Mouse (Mus musculus) MEL (cell line): ENCODE measurements around the gene Hspa5. TPM values are rescaled to one million over a fixed set of nuclear protein-coding genes. Genes with fewer than 3 reads are reported as not detected.

Source experiments
- DNase-seq: peaks from one replicate; pipeline ENCODE4 v3.0.0; 2011; ENCODE audit warnings: low read depth, low spot score
- H3K27ac ChIP-seq: 2 replicates; pipeline ENCODE4 v1.5.1; 2012; ENCODE audit warnings: low read depth, mild to moderate bottlenecking, control low read depth, low read length, moderate library complexity; ENCODE audit not compliant: control insufficient read depth
- H3K27me3 ChIP-seq, 2 experiments: fragments of 150-350 bp in 1 of 2; sonication (generic) in 1 of 2; 2 replicates each; pipeline ENCODE4 v1.6.1; 2012; ENCODE audit warnings: low read length in 2 of 2, mild to moderate bottlenecking in 2 of 2, improper control_type of control experiment in 1 of 2, moderate library complexity in 1 of 2; ENCODE audit not compliant: insufficient read depth in 2 of 2, control insufficient read depth in 1 of 2
- H3K36me3 ChIP-seq, 2 experiments: 2 replicates each; pipeline ENCODE4 v1.6.1; 2012 to 2014; ENCODE audit warnings: low read length in 2 of 2, improper control_type of control experiment in 1 of 2, inconsistent platforms in 1 of 2, mild to moderate bottlenecking in 1 of 2; ENCODE audit not compliant: insufficient read depth in 2 of 2, control insufficient read depth in 1 of 2
- H3K4me1 ChIP-seq, 2 experiments: fragments of 150-350 bp in 1 of 2; sonication (generic) in 1 of 2; 2 replicates each; pipeline ENCODE4 v1.6.1; 2012; ENCODE audit warnings: low read length in 2 of 2, improper control_type of control experiment in 1 of 2, mild to moderate bottlenecking in 1 of 2; ENCODE audit not compliant: insufficient read depth in 2 of 2, control insufficient read depth in 1 of 2
- H3K4me3 ChIP-seq, 2 experiments: fragments of 150-350 bp in 1 of 2; sonication (generic) in 1 of 2; 2 replicates each; pipeline ENCODE4 v1.5.1; 2012; ENCODE audit warnings: low read depth in 2 of 2, low read length in 2 of 2, mild to moderate bottlenecking in 2 of 2, moderate library complexity in 2 of 2, control low read depth in 1 of 2, improper control_type of control experiment in 1 of 2; ENCODE audit not compliant: control insufficient read depth in 1 of 2, insufficient read depth in 1 of 2
- H3K79me2 ChIP-seq: 2 replicates; pipeline ENCODE4 v1.6.1; 2012; ENCODE audit warnings: mild to moderate bottlenecking, low read length, moderate library complexity; ENCODE audit not compliant: control insufficient read depth, poor library complexity, insufficient read depth
- H3K9ac ChIP-seq: 2 replicates; pipeline ENCODE4 v1.6.1; 2012; ENCODE audit warnings: low read depth, mild to moderate bottlenecking, control low read depth, low read length, moderate library complexity; ENCODE audit not compliant: control insufficient read depth, poor library complexity, severe bottlenecking
- H3K9me3 ChIP-seq: fragments of 150-350 bp; sonication (generic); replicated peaks from 2 replicates; pipeline ENCODE4 v1.6.1; 2012; ENCODE audit warnings: mild to moderate bottlenecking, low read length, improper control_type of control experiment, moderate library complexity; ENCODE audit not compliant: insufficient read depth
- BHLHE40 ChIP-seq: IDR thresholded peaks from 2 replicates; pipeline ENCODE4 v1.6.1; 2012; ENCODE audit warnings: low read depth, mild to moderate bottlenecking, inconsistent platforms, low read length, improper control_type of control experiment, borderline replicate concordance
- CHD2 ChIP-seq: IDR thresholded peaks from 2 replicates; pipeline ENCODE4 v1.6.1; 2011; ENCODE audit warnings: low read length, improper control_type of control experiment
- ELF1 ChIP-seq: IDR thresholded peaks from 2 replicates; pipeline ENCODE4 v1.6.1; 2014; ENCODE audit warnings: low read depth, mild to moderate bottlenecking, inconsistent platforms, low read length, improper control_type of control experiment, moderate library complexity
- EP300 ChIP-seq, 2 experiments: IDR thresholded peaks; 2 replicates each; pipeline ENCODE4 v1.6.1; 2011; ENCODE audit warnings: improper control_type of control experiment in 2 of 2, low read length in 2 of 2, low read depth in 1 of 2, mild to moderate bottlenecking in 1 of 2
- ETS1 ChIP-seq: IDR thresholded peaks from 2 replicates; pipeline ENCODE4 v1.6.1; 2012; ENCODE audit warnings: low read depth, mild to moderate bottlenecking, inconsistent platforms, low read length, improper control_type of control experiment, moderate library complexity
- GABPA ChIP-seq: IDR thresholded peaks from 2 replicates; pipeline ENCODE4 v1.6.1; 2012; ENCODE audit warnings: low read depth, mild to moderate bottlenecking, inconsistent platforms, low read length, improper control_type of control experiment, moderate library complexity
- GATA1 ChIP-seq: IDR thresholded peaks from 2 replicates; pipeline ENCODE4 v1.6.1; 2011; ENCODE audit warnings: low read depth, low read length, improper control_type of control experiment
- JUND ChIP-seq: IDR thresholded peaks from 2 replicates; pipeline ENCODE4 v1.6.1; 2011; ENCODE audit warnings: low read depth, mild to moderate bottlenecking, improper control_type of control experiment, low read length
- KAT2A ChIP-seq: conservative IDR thresholded peaks from 2 replicates; pipeline ENCODE4 v1.6.1; 2012; ENCODE audit warnings: low read depth, low read length, improper control_type of control experiment, inconsistent platforms
- MAFK ChIP-seq: IDR thresholded peaks from 2 replicates; pipeline ENCODE4 v1.6.1; 2011; ENCODE audit warnings: low read depth, mild to moderate bottlenecking, low read length, improper control_type of control experiment, borderline replicate concordance
- MAX ChIP-seq: IDR thresholded peaks from 2 replicates; pipeline ENCODE4 v1.6.1; 2011; ENCODE audit warnings: low read length, improper control_type of control experiment
- MEF2A ChIP-seq: IDR thresholded peaks from 2 replicates; pipeline ENCODE4 v1.6.1; 2014; ENCODE audit warnings: low read depth, mild to moderate bottlenecking, inconsistent platforms, low read length, improper control_type of control experiment; ENCODE audit not compliant: poor library complexity, insufficient replicate concordance, severe bottlenecking; ENCODE audit errors: extremely low read depth
- MYB ChIP-seq: IDR thresholded peaks from 2 replicates; pipeline ENCODE4 v1.6.1; 2011; ENCODE audit warnings: mild to moderate bottlenecking, low read depth, low read length, improper control_type of control experiment
- MYC ChIP-seq: IDR thresholded peaks from 2 replicates; pipeline ENCODE4 v1.6.1; 2011; ENCODE audit warnings: low read depth, mild to moderate bottlenecking, low read length, improper control_type of control experiment, moderate library complexity
- NELFE ChIP-seq: IDR thresholded peaks from 2 replicates; pipeline ENCODE4 v1.6.1; 2011; ENCODE audit warnings: low read depth, low read length, improper control_type of control experiment
- NRF1 ChIP-seq: IDR thresholded peaks from 2 replicates; pipeline ENCODE4 v1.6.1; 2014; ENCODE audit warnings: low read depth, mild to moderate bottlenecking, inconsistent platforms, low read length, improper control_type of control experiment, moderate library complexity; ENCODE audit not compliant: poor library complexity, insufficient read depth, severe bottlenecking
- RAD21 ChIP-seq: IDR thresholded peaks from 2 replicates; pipeline ENCODE4 v1.6.1; 2011; ENCODE audit warnings: mild to moderate bottlenecking, low read depth, low read length, improper control_type of control experiment
- SIN3A ChIP-seq: IDR thresholded peaks from 2 replicates; pipeline ENCODE4 v1.6.1; 2012; ENCODE audit warnings: low read length, improper control_type of control experiment, inconsistent platforms
- SMC3 ChIP-seq: IDR thresholded peaks from 2 replicates; pipeline ENCODE4 v1.6.1; 2011; ENCODE audit warnings: low read depth, low read length, improper control_type of control experiment
- TAL1 ChIP-seq: IDR thresholded peaks from 2 replicates; pipeline ENCODE4 v1.6.1; 2012; ENCODE audit warnings: mild to moderate bottlenecking, inconsistent platforms, low read length, moderate library complexity, mixed read lengths
- TBP ChIP-seq: IDR thresholded peaks from 2 replicates; pipeline ENCODE4 v1.8.0; 2011; ENCODE audit warnings: low read depth, low read length, improper control_type of control experiment
- TCF12 ChIP-seq: IDR thresholded peaks from 2 replicates; pipeline ENCODE4 v1.6.1; 2014; ENCODE audit warnings: low read depth, mild to moderate bottlenecking, inconsistent platforms, low read length, improper control_type of control experiment, moderate library complexity
- ZC3H11A ChIP-seq: IDR thresholded peaks from 2 replicates; pipeline ENCODE4 v1.6.1; 2012; ENCODE audit warnings: low read depth, mild to moderate bottlenecking, inconsistent platforms, low read length, improper control_type of control experiment
- ZNF384 ChIP-seq: IDR thresholded peaks from 2 replicates; pipeline ENCODE4 v1.6.1; 2012; ENCODE audit warnings: low read depth, mild to moderate bottlenecking, inconsistent platforms, low read length, improper control_type of control experiment
- polyA plus RNA-seq, 2 experiments: library from polyadenylated mRNA; stranded (reverse) in 1 of 2; unstranded in 1 of 2; fragments of >175 nt in 1 of 2; fragments of >200 nt in 1 of 2; gene quantifications; 2 replicates each; pipeline versions ENCODE4 v1.2.1 to v1.2.4; 2012; ENCODE audit warnings: low replicate concordance in 2 of 2, low read depth in 1 of 2; ENCODE audit not compliant: insufficient read length in 2 of 2, insufficient read depth in 1 of 2, missing spikeins in 1 of 2
- total RNA-seq: library from RNA; depleted of rRNA; stranded (reverse); fragments of 300-350 nt; gene quantifications from 2 replicates; pipeline ENCODE4 v1.2.3, GENCODE M21; 2012

The Hspa5 gene
- total and polyA plus RNA-seq, 3 experiments = 147 to 1,250 (median 649) TPM

DNA sequence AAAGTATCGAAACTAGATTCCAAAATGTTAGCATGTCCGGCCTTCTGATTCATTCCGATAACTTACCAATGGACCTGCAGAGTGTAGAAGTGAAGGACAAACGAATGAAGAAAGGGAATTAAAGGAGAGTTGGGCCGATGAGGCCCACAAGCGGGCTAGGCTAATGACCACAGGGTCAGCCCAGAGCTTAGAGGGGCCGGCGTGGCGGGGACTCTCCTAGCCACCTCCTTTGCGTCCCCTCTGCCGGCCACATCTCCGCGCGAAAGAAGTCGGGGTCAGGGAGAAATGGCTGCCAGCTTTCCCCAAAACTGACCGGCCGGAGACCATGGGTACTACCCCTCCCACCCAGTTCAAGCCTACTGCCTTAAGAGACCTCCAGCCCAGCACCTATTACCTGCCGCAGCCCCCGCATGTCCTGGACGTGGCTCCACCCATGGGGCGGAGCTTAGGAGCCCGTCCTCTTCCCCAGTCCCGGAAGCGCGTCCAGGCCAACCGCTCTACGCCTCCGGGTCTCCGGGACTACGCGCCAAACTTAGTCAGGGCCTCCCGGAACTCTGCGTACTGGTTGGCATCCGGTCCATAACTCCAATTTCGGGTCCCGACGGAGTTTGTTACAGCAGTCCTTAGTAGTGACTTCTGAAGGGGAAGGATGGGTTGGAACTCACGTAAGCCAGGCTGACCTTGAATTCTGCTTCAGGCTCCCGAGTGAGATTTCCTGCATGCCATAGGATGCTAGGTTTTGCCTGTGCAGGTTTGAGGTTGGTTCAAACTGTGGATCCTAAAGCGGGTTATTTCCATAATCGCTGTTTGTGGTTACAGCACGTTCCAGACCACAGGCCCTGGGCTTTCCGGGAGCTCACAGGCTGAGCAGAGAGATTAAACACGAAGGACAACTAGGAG, 27.8 kb downstream of the Hspa5 start, which contains the start of gene Rabepk (continued):
- TF ChIP-seq ZNF384 (no peak), MYC (peak; percentile 43), NRF1 (no peak), JUND (no peak), KAT2A (no peak; the same call in 1 of the 2 replicates), SIN3A (peak; percentile 84), EP300 (IDR thresholded peaks at IDR 0.05; ENCODE audit: low read depth in 1 of 2, low read length in 2 of 2) (peak; percentile 37 to 66; a peak in 3 of 4 replicates), SMC3 (no peak), GATA1 (no peak), BHLHE40 (peak; percentile 95), RAD21 (no peak), TCF12 (no peak; the same call in none of the 2 replicates), MEF2A (no peak), ETS1 (peak; percentile 18; the same call in 1 of the 2 replicates), ZC3H11A (no peak), CHD2 (no peak), GABPA (no peak), TAL1 (peak; percentile 66)

DNA sequence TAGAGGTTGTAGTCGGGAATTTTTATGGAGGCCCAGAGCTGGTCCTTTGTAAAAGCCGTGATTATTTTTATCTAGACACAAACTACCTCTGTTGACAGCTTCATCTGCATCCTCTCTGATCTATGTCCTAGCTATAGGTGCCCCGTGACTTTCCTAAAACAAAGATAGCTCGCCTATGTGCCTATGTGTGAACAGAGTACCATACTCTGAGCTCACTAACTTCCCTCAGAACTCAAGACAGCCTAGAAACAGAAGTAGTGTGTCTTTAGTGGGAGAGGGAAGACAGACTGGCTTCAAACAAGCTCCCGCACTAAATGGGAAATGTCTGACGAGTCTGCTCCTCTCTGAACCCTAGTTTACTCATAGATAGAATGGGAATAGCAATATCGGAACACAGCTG, 28.6 kb downstream of the Hspa5 start:
- no peak for TF ChIP-seq JUND
- no peak for TF ChIP-seq SIN3A
- no peak for TF ChIP-seq MAFK
- no peak for TF ChIP-seq ETS1
- TF ChIP-seq MYB = no peak
- TF ChIP-seq NELFE = no peak
- no peak for TF ChIP-seq TBP
- no peak for TF ChIP-seq ELF1
- TF ChIP-seq MAX = no peak
- no peak for TF ChIP-seq GABPA
- no peaks in the 10 kb centered on the region for H3K9me3 ChIP-seq
- H3K79me2 ChIP-seq = peaks cover 29% of the 10 kb centered on the region
- H3K9ac ChIP-seq = peak overlapping the region; percentile 76
- H3K27me3 ChIP-seq = no peaks in the 10 kb centered on the region
- H3K27ac ChIP-seq = peak overlapping the region; percentile 90
- H3K4me1 ChIP-seq = peaks cover 10 to 36% of the 10 kb centered on the region in 2 experiments
- peaks cover 0 to 40% of the 10 kb centered on the region in 2 experiments; a peak in 2 of 4 replicates for H3K36me3 ChIP-seq
- DNase-seq = peak; percentile 61
- peak overlapping the region; percentile 91 to 95 for H3K4me3 ChIP-seq
